Mouse (Mus musculus) limb, embryonic 15.5 days (tissue): ENCODE results near the gene Snx10. TPM values are rescaled to one million over a fixed set of nuclear protein-coding genes. Genes with fewer than 3 reads are reported as not detected.
A peak's percentile ranks its signal among the peaks of the same experiment; 100 is the strongest.

Experiments used
- ATAC-seq: fragments of 200-750 bp; cut with Nextera tagmentation; 2 replicates; pipeline ENCODE4 v1.8.0; 2017; ENCODE audit warnings: low read depth, moderate TSS enrichment; ENCODE audit not compliant: insufficient number of reproducible peaks, low FRiP score, low TSS enrichment
- H3K27ac ChIP-seq: fragments of 300-500 bp; sonication (generic); 2 replicates; pipeline ENCODE4 v1.5.1; 2015; ENCODE audit warnings: moderate library complexity, mild to moderate bottlenecking, inconsistent platforms
- H3K27me3 ChIP-seq: fragments of 300-500 bp; sonication (generic); 2 replicates; pipeline ENCODE4 v1.6.1; 2015; ENCODE audit warnings: inconsistent platforms
- H3K36me3 ChIP-seq: fragments of 300-500 bp; sonication (generic); 2 replicates; pipeline ENCODE4 v1.6.1; 2015; ENCODE audit warnings: inconsistent platforms
- H3K4me1 ChIP-seq: fragments of 300-500 bp; sonication (generic); 2 replicates; pipeline ENCODE4 v1.6.1; 2015; ENCODE audit warnings: inconsistent platforms
- H3K4me2 ChIP-seq: fragments of 300-500 bp; sonication (generic); 2 replicates; pipeline ENCODE4 v1.6.1; 2015; ENCODE audit warnings: mild to moderate bottlenecking, inconsistent platforms
- H3K4me3 ChIP-seq: fragments of 300-500 bp; sonication (generic); 2 replicates; pipeline ENCODE4 v1.5.1; 2015; ENCODE audit warnings: mild to moderate bottlenecking, inconsistent platforms
- H3K9ac ChIP-seq: fragments of 300-500 bp; sonication (generic); 2 replicates; pipeline ENCODE4 v1.6.1; 2015; ENCODE audit warnings: inconsistent platforms
- H3K9me3 ChIP-seq: fragments of 300-500 bp; sonication (generic); 2 replicates; pipeline ENCODE4 v1.6.1; 2016; ENCODE audit warnings: inconsistent platforms
- WGBS: fragments of 180-500 bp; shearing (Covaris S2); methylation state at CpG from one replicate; pipeline ENCODE4 v1.1.7; 2015; 5-methylcytosine and 5-hydroxymethylcytosine counted together
- polyA plus RNA-seq: library from polyadenylated mRNA; unstranded; fragments of >200 nt; fragmentation: Nextera tagmentation; extraction: Ambion mirVana; gene quantifications from 2 replicates; pipeline ENCODE4 v1.2.1, GENCODE M21; 2015

The Snx10 gene
- polyA plus RNA-seq, 1 experiment from 2014 or later: 10.0 TPM

- Histone ChIP-seq H3K36me3 (no peaks in the 10 kb centered on the region), H3K4me1 (no peaks in the 10 kb centered on the region; the same call in 1 of the 2 replicates), H3K4me2 (no peak overlapping the region), H3K27me3 (no peaks in the 10 kb centered on the region), H3K27ac (no peak overlapping the region), H3K9ac (no peak overlapping the region), H3K4me3 (no peak overlapping the region), H3K9me3 (no peaks in the 10 kb centered on the region)
- 85% methylated on average over 8 of the region's 8 CpGs for whole genome bisulfite sequencing
- no peak for ATAC-seq
Observed at GRCm38 (mm10) chr6:51569086-51569485, 45.4 kb downstream of the Snx10 start.

DNA sequence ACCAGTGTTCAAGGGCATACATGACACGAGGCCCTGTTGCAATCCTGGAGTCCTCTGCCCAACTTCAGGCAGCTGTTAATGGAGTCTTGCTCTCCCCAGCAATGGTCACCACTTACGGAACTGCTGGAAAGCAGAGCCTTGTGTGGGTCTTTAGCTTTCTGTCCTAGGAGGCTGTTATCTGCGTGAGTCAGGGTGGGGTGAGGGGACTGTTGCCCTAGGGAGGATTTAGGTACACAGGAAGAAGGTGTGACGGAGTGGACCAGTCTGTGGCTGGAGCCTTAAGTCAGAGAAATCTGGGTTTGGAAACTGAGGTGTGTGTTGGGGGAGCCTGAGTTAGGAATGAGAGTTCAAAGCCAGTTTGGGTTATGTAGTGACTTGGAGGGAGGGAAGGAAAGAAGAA, 49.4 kb downstream of the Snx10 start:
- no peaks in the 10 kb centered on the region for H3K27me3 ChIP-seq
- no peak overlapping the region for H3K27ac ChIP-seq
- WGBS: 81% methylated on average over 4 of the region's 4 CpGs
- H3K9ac ChIP-seq: no peak overlapping the region
- H3K4me1 ChIP-seq: no peaks in the 10 kb centered on the region
- no peak overlapping the region for H3K4me2 ChIP-seq
- no peaks in the 10 kb centered on the region for H3K36me3 ChIP-seq
- H3K4me3 ChIP-seq: no peak overlapping the region
- H3K9me3 ChIP-seq: no peaks in the 10 kb centered on the region
- ATAC-seq: no peak

GRCm38 (mm10) chr6:51574132-51574531, 50.4 kb downstream of the Snx10 start:
- 77% methylated on average over 13 of the region's 13 CpGs for WGBS
- Histone ChIP-seq H3K4me3 (no peak overlapping the region), H3K4me2 (no peak overlapping the region), H3K27me3 (no peaks in the 10 kb centered on the region), H3K4me1 (no peaks in the 10 kb centered on the region), H3K27ac (no peak overlapping the region), H3K9me3 (no peaks in the 10 kb centered on the region), H3K36me3 (no peaks in the 10 kb centered on the region), H3K9ac (no peak overlapping the region)
- ATAC-seq: no peak

GRCm38 (mm10) chr6:51578415-51578814, 54.7 kb downstream of the Snx10 start:
- WGBS: 83% methylated on average over 4 of the region's 4 CpGs
- Histone ChIP-seq H3K9me3 (no peaks in the 10 kb centered on the region), H3K4me2 (no peak overlapping the region), H3K36me3 (no peaks in the 10 kb centered on the region), H3K27ac (no peak overlapping the region), H3K9ac (no peak overlapping the region), H3K4me3 (no peak overlapping the region), H3K4me1 (no peaks in the 10 kb centered on the region), H3K27me3 (no peaks in the 10 kb centered on the region)
- no peak for ATAC-seq

DNA sequence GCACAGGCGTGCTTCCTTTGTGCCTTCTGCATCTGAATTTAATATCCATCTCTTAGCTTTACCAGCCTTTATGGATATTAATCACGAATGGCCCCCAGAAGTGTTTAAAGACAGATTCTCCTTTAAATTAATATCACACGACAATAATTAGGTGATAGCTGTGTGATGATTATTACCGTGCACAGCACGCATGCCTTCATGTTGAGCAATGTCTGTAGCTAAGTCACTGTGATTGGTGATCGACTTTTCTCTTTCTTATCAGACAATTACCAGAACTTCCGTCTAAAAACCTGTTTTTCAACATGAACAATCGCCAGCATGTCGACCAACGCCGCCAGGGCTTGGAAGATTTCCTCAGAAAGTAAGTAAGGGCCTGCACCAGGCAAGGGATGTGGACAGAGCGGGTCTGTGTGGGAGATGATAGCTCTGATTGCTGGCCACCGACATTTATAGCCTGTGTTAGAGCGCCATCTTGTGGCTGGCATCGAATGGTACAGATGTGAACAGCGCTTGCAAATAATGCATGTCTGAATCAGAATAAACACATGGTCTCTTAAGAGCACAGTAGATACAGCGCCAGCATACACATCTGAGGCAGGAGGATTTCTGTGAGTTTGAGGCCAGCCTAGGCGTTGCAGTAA, 56.5 kb downstream of the Snx10 start:
- ATAC-seq: peak; percentile 72
- Histone ChIP-seq H3K9me3 (no peaks in the 10 kb centered on the region), H3K4me1 (no peaks in the 10 kb centered on the region), H3K4me2 (no peak overlapping the region), H3K36me3 (no peaks in the 10 kb centered on the region), H3K27ac (no peak overlapping the region), H3K4me3 (no peak overlapping the region), H3K27me3 (no peaks in the 10 kb centered on the region), H3K9ac (no peak overlapping the region)
- 21% methylated on average over 18 of the region's 18 CpGs for WGBS

DNA sequence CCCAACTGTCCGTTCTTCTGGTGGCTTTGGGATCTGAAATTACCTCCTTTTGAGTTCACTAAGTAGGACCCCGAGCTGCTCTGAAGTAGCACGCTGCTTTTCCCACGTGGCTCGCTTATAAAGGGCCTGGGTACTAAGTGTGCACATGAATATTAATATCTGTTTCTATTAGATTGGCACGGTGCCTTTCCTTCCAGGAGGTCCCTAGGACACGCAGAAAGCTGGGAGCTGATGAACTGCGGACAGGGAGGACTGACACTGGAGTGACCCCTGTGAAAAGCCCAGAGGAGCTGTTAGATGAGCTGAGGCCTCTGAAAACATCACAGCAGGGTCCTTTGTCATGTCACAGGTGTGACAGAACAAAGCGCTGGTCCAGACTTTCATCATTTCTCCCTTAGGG, 57.7 kb downstream of the Snx10 start:
- H3K4me2 ChIP-seq: no peak overlapping the region
- no peaks in the 10 kb centered on the region for H3K36me3 ChIP-seq
- H3K9ac ChIP-seq: no peak overlapping the region
- no peak overlapping the region for H3K27ac ChIP-seq
- no peaks in the 10 kb centered on the region for H3K4me1 ChIP-seq
- 85% methylated on average over 9 of the region's 9 CpGs for WGBS
- H3K4me3 ChIP-seq: no peak overlapping the region
- H3K9me3 ChIP-seq: no peaks in the 10 kb centered on the region
- ATAC-seq: no peak
- H3K27me3 ChIP-seq: no peaks in the 10 kb centered on the region

DNA sequence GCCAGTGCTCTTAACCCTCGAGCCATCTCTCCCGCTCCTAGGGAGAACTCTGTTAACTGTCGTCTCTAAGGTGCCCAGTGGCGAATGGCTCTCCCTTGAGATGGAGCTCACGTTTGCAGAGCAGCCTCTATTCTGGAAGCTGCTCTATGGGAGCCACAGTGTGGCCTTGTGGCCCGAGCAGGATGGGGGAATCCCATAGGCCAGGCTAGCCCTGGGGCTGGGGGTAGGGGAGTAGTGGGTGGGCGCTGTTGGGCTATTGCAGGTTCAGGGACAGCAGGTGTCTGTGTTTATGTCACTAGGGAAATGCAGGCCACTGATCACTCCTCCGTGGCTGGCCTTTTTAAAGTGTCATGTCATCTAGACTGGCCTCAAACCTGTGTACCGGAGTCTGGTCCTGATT, 58.4 kb downstream of the Snx10 start:
- Histone ChIP-seq H3K9ac (no peak overlapping the region), H3K4me3 (no peak overlapping the region), H3K36me3 (no peaks in the 10 kb centered on the region), H3K27me3 (no peaks in the 10 kb centered on the region), H3K9me3 (no peaks in the 10 kb centered on the region), H3K4me1 (no peaks in the 10 kb centered on the region), H3K27ac (no peak overlapping the region), H3K4me2 (no peak overlapping the region)
- WGBS: 88% methylated on average over 9 of the region's 9 CpGs
- no peak for ATAC-seq

- WGBS: 24% methylated on average over 8 of the region's 8 CpGs
- Histone ChIP-seq H3K27me3 (peaks cover 9% of the 10 kb centered on the region; the same call in 1 of the 2 replicates), H3K9me3 (no peaks in the 10 kb centered on the region), H3K4me3 (no peak overlapping the region), H3K36me3 (no peaks in the 10 kb centered on the region), H3K4me1 (no peaks in the 10 kb centered on the region), H3K4me2 (no peak overlapping the region), H3K9ac (no peak overlapping the region), H3K27ac (no peak overlapping the region)
- ATAC-seq: no peak
Observed at GRCm38 (mm10) chr6:51585980-51586379, 62.3 kb downstream of the Snx10 start.

- 61% methylated on average over 3 of the region's 3 CpGs for WGBS
- no peaks in the 10 kb centered on the region for H3K36me3 ChIP-seq
- H3K4me2 ChIP-seq: no peak overlapping the region
- no peaks in the 10 kb centered on the region for H3K9me3 ChIP-seq
- no peak overlapping the region for H3K9ac ChIP-seq
- no peak overlapping the region for H3K27ac ChIP-seq
- no peak overlapping the region for H3K4me3 ChIP-seq
- peaks cover 9% of the 10 kb centered on the region; the same call in 1 of the 2 replicates for H3K27me3 ChIP-seq
- ATAC-seq: no peak
- peaks cover 2% of the 10 kb centered on the region for H3K4me1 ChIP-seq
Observed at GRCm38 (mm10) chr6:51587266-51587665, 63.6 kb downstream of the Snx10 start.

DNA sequence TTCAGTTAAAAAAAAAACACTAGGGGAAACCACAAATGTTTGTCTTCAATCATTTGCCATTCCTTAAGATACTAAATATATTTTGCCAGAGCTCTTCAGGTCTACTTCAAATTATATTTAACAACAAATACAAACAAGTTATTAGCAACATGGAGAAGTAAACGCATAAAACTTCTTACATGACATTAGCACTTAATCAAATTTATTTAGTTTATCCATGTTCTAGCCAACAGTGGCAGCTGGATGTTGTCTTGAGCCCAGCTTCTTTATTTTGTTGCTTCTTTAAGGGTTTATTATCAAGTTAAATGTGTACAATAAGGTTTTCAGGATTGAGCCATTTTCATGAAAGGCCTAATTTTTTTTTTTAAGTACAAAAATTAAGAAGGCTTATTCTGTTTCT, 67.6 kb downstream of the Snx10 start:
- no peaks in the 10 kb centered on the region for H3K9me3 ChIP-seq
- H3K27ac ChIP-seq: no peak overlapping the region
- H3K4me2 ChIP-seq: no peak overlapping the region
- no peak for ATAC-seq
- peaks cover 9% of the 10 kb centered on the region; the same call in 1 of the 2 replicates for H3K27me3 ChIP-seq
- WGBS: 71% methylated on average over 1 of the region's 1 CpGs
- H3K36me3 ChIP-seq: no peaks in the 10 kb centered on the region
- no peak overlapping the region for H3K4me3 ChIP-seq
- H3K9ac ChIP-seq: no peak overlapping the region
- peaks cover 9% of the 10 kb centered on the region for H3K4me1 ChIP-seq

DNA sequence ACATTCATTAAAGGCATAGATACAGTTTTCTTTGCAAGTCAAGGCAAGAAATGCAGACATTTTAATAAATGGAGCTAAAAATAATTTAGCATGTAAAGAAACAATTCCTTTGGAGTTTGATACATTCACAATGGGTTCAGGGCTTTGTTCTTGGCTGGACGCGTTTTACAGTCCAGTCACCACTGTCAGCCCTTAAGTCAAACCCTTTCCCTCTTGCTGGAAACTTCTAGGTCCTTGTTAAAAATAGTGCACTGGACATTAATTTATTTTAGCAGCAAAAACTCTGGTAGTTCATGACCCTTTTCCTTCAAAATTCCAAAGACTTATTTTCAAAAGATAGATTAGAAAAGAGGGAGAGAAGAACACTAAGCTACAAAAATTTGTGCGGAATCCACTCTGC, 68.1 kb downstream of the Snx10 start:
- Histone ChIP-seq H3K36me3 (no peaks in the 10 kb centered on the region), H3K4me3 (peak overlapping the region; percentile 40; the same call in 1 of the 2 replicates), H3K9ac (no peak overlapping the region), H3K4me1 (peaks cover 9% of the 10 kb centered on the region), H3K27me3 (peaks cover 9% of the 10 kb centered on the region; the same call in 1 of the 2 replicates), H3K27ac (no peak overlapping the region), H3K9me3 (no peaks in the 10 kb centered on the region), H3K4me2 (peak overlapping the region; percentile 93)
- ATAC-seq: no peak
- WGBS: 50% methylated on average over 3 of the region's 3 CpGs

DNA sequence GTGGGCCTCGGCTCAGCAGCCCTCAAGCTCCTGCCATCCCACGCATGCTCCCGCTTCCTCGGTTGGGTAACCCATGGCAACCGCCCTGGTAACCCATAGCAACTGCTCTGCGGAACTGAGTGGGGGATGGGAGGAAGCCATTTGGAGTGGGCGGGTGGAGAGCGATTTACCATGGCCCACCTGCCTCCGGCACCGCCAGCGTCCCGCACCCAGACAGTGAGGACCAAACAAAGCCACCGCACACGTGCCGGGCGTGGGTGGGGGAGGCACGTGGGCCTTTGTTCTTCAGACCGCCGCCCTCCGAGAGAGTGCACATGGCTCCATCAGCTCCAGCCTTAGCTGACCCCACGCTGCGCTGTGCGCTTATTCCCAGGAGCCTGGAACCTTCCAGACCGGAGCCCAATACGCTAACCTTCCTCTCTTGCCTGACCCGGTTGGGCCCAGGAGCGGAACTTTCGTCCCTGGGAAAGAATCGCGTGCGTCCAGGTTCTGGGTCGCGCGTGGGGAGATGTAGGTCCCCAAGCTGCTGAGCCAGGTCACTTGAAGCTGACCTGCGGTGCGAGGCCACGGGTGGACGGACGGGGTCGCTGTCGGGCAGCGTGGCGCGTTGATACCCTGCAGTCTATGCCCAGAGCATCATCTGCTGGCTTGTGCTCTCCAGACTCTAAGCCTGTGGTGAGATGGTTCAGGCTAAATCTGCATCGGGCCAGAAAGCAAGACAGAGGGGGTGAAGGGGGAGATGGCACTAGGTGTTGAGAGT, 68.8 kb downstream of the Snx10 start:
- Histone ChIP-seq H3K36me3 (no peaks in the 10 kb centered on the region), H3K27ac (no peak overlapping the region), H3K4me1 (peaks cover 9% of the 10 kb centered on the region), H3K9me3 (no peaks in the 10 kb centered on the region), H3K27me3 (0 out of 2 replicates have a peak, but pooled peaks cover 5% of the 10 kb centered on the region), H3K4me2 (peak overlapping the region; percentile 93), H3K9ac (peak overlapping the region; percentile 23), H3K4me3 (peak overlapping the region; percentile 40)
- 3% methylated on average over 45 of the region's 45 CpGs for WGBS
- ATAC-seq: no peak
